Mouse (Mus musculus) heart, postnatal 10 days (tissue): ENCODE data around the gene St3gal2. TPM values are rescaled to one million over a fixed set of nuclear protein-coding genes. Genes with fewer than 3 reads are reported as not detected.
A peak's percentile ranks its signal among the peaks of the same experiment; 100 is the strongest.
"Not testable (repeated sequence)": the region's sequence is repeated elsewhere in the genome, so short reads cannot be mapped to it uniquely, and the experiment has no call there.

Experiments used
- DNase-seq, 2 experiments: peaks; one replicate each; pipeline ENCODE4 v3.0.0; 2021
- intact Hi-C: fragments of 180-260 bp; cut with DNase I; formaldehyde crosslinking; loops from one replicate; pipeline ENCODE4 v1.15.1; 2025
- total RNA-seq, 2 experiments: library from RNA; stranded (reverse); gene quantifications; 2 replicates each; pipeline ENCODE4 v1.2.3; 2021

Gene St3gal2
- total RNA-seq, 2 experiments from 2014 or later = 34.4 to 45.3 TPM

GRCm38 (mm10) chr8:110909850-110910249, 9.9 kb upstream of the St3gal2 start:
- DNase-seq, intact Hi-C loops: not testable (repeated sequence)

GRCm38 (mm10) chr8:110911576-110912570, 7.8 kb upstream of the St3gal2 start:
- intact Hi-C loops = no loop called here
- DNase-seq = no peak

- no peak for DNase-seq
- intact Hi-C loops = no loop called here
Measured at GRCm38 (mm10) chr8:110917415-110917814, 2.3 kb upstream of the St3gal2 start.

GRCm38 (mm10) chr8:110918027-110918426, 1.7 kb upstream of the St3gal2 start:
- no peak for DNase-seq
- intact Hi-C loops = no loop called here

GRCm38 (mm10) chr8:110918460-110918859, 1.3 kb upstream of the St3gal2 start:
- DNase-seq = no peak
- intact Hi-C loops = no loop called here

DNA sequence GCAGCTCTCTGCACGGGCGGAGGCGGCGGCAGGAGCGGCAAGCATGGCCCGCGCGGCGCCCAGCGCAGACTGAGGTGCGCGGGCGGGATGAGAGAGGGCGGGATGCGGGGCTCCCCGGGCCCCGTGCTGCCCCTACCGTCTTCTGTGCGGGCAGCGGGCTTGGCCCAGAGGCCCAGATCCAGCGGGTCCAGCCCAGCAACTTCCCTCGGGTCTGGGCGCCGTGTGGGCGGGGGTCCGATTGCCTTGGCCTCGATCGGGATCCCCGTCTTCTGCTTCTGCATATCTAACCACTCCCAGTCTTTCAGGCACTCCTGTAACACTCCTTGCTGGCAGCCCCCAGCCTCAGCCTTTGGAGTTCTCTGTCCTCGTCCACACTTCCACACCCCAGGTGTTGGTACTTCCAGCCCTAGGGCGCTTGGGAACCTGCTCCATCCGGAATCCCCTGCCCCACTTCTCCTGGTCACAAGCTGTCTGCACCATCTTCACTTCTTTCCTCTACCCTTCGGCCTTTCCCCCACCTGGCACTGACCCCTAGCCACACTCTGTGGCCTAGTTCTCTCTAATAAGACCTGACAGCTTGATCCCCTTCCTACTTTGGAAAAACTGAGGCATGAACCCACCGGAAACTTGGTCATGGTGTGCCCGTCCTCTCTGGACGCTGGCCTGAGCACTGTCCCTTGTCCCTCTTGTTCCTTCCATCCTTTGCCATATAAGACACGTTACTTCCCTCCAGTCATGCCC, 480 bp downstream of the St3gal2 start:
- peak; percentile 52 to 64 for DNase-seq
- intact Hi-C loops = loop anchor here (1.0 kb wide), 2 partner anchors 9 to 45 kb away; no protein-coding TSS in a partner anchor

GRCm38 (mm10) chr8:110920773-110921277, 1.1 kb downstream of the St3gal2 start:
- intact Hi-C loops = loop anchor here (1.0 kb wide), 2 partner anchors 8 to 44 kb away; no protein-coding TSS in a partner anchor
- no peak for DNase-seq

- DNase-seq = peak; percentile 50 to 63
- intact Hi-C loops = no loop called here
Measured at GRCm38 (mm10) chr8:110921492-110922230, 1.9 kb downstream of the St3gal2 start.

- intact Hi-C loops = no loop called here
- no peak for DNase-seq
Measured at GRCm38 (mm10) chr8:110925691-110926140, 6.0 kb downstream of the St3gal2 start.

GRCm38 (mm10) chr8:110926690-110927089, 7.0 kb downstream of the St3gal2 start:
- intact Hi-C loops = no loop called here
- no peak for DNase-seq

GRCm38 (mm10) chr8:110928435-110928834, 8.7 kb downstream of the St3gal2 start:
- DNase-seq = no peak
- intact Hi-C loops = no loop called here

- intact Hi-C loops = loop anchor here (1.0 kb wide), 1 partner anchor 9 kb away; no protein-coding TSS in a partner anchor
- no peak for DNase-seq
Measured at GRCm38 (mm10) chr8:110929066-110929465, 9.3 kb downstream of the St3gal2 start.

DNA sequence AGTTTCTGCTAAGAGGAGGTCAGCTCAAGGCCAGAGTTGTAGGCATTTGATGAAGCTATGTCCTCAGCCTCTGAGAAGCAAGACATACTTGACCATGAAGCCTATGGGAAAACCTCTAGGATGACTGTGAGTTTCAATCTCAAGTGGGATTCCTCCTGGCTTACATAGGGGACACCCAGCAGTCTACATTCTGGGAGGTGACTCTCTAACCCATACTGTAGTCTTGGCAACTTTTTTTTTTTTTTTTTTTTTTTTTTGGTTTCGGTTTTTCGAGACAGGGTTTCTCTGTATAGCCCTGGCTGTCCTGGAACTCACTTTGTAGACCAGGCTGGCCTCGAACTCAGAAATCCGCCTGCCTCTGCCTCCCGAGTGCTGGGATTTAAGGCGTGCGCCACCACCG, 9.9 kb downstream of the St3gal2 start:
- not testable (repeated sequence) for DNase-seq
- intact Hi-C loops = loop anchor here (1.0 kb wide), 1 partner anchor 9 kb away; no protein-coding TSS in a partner anchor

GRCm38 (mm10) chr8:110931176-110931939, 11.6 kb downstream of the St3gal2 start:
- peak; percentile 93 to 95 for DNase-seq
- intact Hi-C loops = no loop called here

DNA sequence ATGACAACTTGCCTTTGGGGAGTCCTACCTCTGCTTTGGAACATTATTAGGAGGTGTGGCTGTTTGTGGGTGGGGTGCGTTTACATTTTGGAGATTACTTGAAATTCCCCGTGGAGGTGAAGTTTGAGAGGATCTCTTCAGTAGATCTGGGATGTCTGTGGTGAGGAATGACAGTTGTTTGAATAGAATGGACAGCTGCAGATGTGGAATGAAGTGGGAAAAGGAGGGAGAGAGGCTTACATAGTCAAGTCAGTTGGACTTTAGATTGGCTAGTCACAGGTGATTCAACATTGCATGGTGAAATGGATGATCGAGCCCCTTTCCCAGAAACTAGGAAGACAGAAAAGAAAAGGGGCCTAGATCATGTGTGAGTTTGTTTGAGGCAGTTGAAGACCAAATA, 12.7 kb downstream of the St3gal2 start:
- intact Hi-C loops = no loop called here
- DNase-seq = no peak

- intact Hi-C loops = no loop called here
- no peak for DNase-seq
Measured at GRCm38 (mm10) chr8:110933272-110933671, 13.6 kb downstream of the St3gal2 start.

DNA sequence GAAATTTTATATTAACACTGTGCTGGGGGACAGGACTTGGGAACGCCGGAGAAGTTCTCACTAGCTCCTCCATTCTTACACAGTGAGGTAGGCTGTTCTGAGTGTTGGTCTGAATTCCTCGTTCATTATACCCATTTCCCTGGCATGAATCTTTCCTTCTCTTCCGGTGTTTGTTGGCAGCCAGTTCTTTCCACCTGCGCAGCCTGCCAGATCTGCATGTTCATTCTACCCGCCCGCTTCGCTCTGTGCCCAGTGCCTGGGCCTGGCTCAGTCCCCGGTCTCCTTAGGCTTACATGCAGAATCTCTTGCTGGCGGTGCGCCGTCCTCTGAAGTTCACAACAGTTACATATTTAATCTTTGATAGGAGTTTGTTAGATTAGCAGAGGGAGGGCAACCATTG, 16.5 kb downstream of the St3gal2 start:
- intact Hi-C loops = no loop called here
- peak in 1 of 2 experiments; percentile 50 for DNase-seq

- intact Hi-C loops = loop anchor here (2.0 kb wide), 1 partner anchor 26 kb away; no protein-coding TSS in a partner anchor
- DNase-seq = peak; percentile 78 to 79
Measured at GRCm38 (mm10) chr8:110938882-110939589, 19.3 kb downstream of the St3gal2 start.
